Mouse (Mus musculus) bone marrow, adult 2 months (tissue): ENCODE data around the gene Psmc6. TPM values are rescaled to one million over a fixed set of nuclear protein-coding genes. Genes with fewer than 3 reads are reported as not detected.

ENCODE experiments used
- H3K27ac ChIP-seq: fragments of 200-500 bp; 2 replicates; pipeline ENCODE4 v1.5.1; 2012; ENCODE audit warnings: low read depth, mild to moderate bottlenecking, control low read depth, inconsistent platforms, low read length; ENCODE audit not compliant: control insufficient read depth, poor library complexity, insufficient read depth
- H3K4me1 ChIP-seq: fragments of 200-500 bp; 2 replicates; pipeline ENCODE4 v1.6.1; 2011; ENCODE audit warnings: low read length; ENCODE audit not compliant: control insufficient read depth, insufficient read depth
- H3K4me3 ChIP-seq: fragments of 200-500 bp; replicated peaks from 2 replicates; pipeline ENCODE3; 2011; ENCODE audit warnings: mild to moderate bottlenecking, low read depth, low read length, control low read depth; ENCODE audit not compliant: control insufficient read depth
- CTCF ChIP-seq: fragments of 200-500 bp; IDR thresholded peaks from 2 replicates; pipeline ENCODE4 v1.5.1; 2011; ENCODE audit warnings: low read length, control low read depth; ENCODE audit not compliant: control insufficient read depth, insufficient read depth
- POLR2A ChIP-seq: fragments of 200-500 bp; IDR thresholded peaks from 2 replicates; pipeline ENCODE4 v1.6.1; 2011; ENCODE audit warnings: low read depth, mild to moderate bottlenecking, control low read depth, low read length, borderline replicate concordance; ENCODE audit not compliant: control insufficient read depth
- WGBS: fragments of 180-500 bp; shearing (Covaris S2); methylation state at CpG from one replicate; pipeline ENCODE4 v1.1.7; 2018; 5-methylcytosine and 5-hydroxymethylcytosine counted together
- polyA plus RNA-seq: library from polyadenylated mRNA; stranded (reverse); fragments of >200 nt; gene quantifications from 2 replicates; pipeline ENCODE4 v1.2.4, GENCODE M21; 2011; ENCODE audit warnings: low replicate concordance; ENCODE audit not compliant: missing spikeins, insufficient read depth, insufficient read length

Psmc6 gene
- polyA plus RNA-seq, 1 experiment, result 171 TPM

DNA sequence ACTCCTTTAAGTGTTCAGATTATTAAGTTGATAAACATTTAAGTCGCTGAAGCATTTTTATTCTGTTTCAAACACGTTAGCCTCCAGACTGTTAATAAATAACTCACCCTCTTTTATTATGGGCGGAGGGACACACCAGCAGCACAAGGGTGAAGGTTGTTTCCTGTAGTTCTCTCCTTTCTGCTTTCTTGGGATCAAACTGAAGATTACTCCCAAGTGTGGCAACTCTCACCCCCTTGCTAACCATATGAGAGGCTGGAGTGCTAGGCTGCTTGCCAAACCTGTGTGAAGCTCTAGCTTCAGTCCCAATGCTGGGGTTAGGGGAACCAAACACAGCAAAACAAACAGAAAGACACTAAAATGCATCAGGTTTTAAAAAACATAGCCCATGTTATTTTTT, 49.2 kb downstream of the Psmc6 start:
- WGBS, result 88% methylated on average over 3 of the region's 3 CpGs
- no peaks in the 10 kb centered on the region for H3K4me1 ChIP-seq
- H3K27ac ChIP-seq, result no peak overlapping the region
- TF ChIP-seq POLR2A, result no peak
- TF ChIP-seq CTCF, result no peak
- H3K4me3 ChIP-seq, result no peak overlapping the region

DNA sequence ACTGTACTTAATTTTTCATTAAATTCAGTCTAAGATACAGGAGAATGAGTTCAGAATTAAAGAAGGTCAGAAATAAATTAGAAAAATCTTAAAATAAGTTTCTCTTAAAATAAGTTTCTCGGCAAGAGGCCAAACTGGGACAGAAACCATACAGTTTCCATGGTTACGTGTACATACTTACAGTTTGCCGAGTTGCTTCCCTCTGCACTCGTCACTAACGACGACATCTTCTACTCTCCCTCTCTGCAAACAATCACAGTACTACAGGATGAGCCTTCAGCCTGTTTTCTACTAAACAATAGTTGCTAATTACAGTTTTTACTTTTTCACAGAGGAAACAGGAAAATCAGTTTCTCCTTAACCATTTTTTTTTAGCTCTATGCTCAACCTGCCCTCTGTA, 51.2 kb downstream of the Psmc6 start:
- Histone ChIP-seq H3K4me3 (no peak overlapping the region), H3K4me1 (no peaks in the 10 kb centered on the region), H3K27ac (no peak overlapping the region)
- 87% methylated on average over 6 of the region's 6 CpGs for WGBS
- no peak for TF ChIP-seq POLR2A
- no peak for TF ChIP-seq CTCF

DNA sequence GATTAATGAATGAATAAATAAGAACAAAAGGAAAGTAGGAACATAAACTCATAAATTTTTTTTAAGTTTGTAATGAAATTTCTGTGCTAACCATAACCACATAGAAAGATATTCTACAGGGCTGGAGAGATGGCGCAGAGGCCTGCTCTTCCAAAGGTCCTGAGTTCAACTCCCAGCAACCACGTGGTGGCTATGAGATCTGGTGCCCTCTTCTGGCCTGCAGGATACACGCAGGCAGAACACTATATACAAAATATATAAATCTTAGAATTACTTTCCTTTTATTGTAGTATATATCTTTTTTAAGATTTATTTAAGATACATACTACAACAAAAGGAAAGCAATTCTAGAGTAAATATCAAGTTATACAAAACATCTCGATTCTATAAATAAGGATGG, 53.3 kb downstream of the Psmc6 start:
- Histone ChIP-seq H3K27ac (no peak overlapping the region), H3K4me3 (no peak overlapping the region), H3K4me1 (no peaks in the 10 kb centered on the region)
- TF ChIP-seq POLR2A, result no peak
- peak; percentile 45 for TF ChIP-seq CTCF
- WGBS, result 73% methylated on average over 4 of the region's 4 CpGs

DNA sequence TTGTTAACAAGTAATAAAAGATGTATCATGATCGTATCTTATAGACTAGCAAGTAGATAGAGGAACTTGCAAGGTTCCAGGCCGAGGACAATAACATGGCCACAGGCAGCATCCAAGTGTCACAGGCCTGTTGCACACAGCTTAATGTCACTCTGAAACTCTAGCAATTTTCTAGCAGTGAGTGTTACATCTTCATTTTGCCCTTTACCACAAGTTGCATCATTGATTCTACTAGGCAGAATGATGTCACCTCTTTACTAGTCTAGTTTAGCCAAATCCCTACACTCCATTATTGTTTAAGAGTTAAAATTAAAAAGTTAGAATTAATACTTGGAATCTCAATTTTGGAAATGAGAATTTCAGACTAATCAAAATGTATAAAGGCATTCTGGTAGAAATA, 56.0 kb downstream of the Psmc6 start:
- H3K27ac ChIP-seq, result no peak overlapping the region
- TF ChIP-seq POLR2A (no peak), CTCF (no peak)
- WGBS, result 60% methylated on average over 2 of the region's 2 CpGs

DNA sequence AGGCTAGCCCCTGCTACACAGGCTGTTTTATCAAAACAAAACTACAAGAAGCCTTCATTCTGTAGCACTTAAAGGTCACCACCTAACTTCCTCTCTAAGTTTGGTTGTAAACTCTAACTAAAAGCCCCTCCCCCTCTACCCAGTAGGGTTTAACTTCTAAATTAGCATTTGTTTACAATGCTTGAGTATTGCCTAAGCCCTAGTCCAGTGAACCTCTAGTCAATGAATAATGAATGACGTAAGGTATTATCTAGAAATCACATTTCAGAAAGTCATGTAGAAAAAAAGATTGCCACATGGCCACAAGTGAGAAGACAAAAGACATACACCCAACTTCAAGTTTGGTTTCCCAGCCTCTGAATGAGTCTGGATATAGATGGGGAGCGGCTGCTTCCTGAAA, 57.9 kb downstream of the Psmc6 start:
- WGBS, result 13% methylated on average over 2 of the region's 2 CpGs
- no peak overlapping the region for H3K27ac ChIP-seq
- no peak for TF ChIP-seq CTCF
- TF ChIP-seq POLR2A, result no peak

More for the DNA sequence above, 56.0 kb downstream of the Psmc6 start:
- Histone ChIP-seq H3K4me3 (no peak overlapping the region), H3K4me1 (no peaks in the 10 kb centered on the region)

DNA sequence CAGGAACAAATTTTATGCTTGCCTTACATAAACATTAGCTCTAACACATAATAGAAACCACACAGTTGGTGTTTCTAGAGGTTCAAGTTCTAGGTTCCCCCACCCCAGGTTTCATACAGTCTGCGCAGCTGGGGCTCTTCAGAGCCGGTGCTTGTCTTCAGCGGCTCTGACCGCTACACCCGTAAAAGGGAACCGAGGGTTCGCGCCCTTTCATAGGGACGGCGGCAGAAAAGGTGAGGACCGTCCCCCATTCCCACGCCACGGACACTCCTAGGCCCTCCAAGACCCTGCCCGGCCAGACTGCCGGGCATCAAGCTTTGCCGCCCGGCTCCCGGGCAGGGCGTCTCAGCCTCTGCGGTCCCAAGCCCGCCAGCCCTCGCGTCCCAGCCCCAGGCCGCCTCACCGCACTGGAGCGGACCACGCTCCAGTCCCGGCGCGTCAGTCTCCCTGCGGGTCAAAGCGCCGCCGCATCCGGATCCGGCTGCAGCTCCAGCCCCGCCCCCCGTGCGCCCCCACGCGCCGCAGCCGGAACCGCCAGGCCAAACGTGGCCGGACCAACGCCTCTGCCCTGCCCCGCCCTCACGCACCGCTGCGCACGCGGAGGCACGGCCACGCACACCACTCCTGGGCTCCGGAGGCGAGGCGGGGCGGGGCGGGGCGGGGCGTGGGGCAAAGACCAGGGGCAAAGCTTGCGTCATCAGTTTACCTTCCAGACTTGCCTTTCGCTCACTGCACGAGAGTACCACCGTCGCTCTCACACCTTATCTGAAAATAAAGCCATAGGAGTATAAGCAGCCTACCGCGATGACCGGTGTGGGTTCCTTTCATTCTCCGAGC, 59.0 kb downstream of the Psmc6 start:
- peak overlapping the region; percentile 72 for H3K4me3 ChIP-seq
- H3K4me1 ChIP-seq, result no peaks in the 10 kb centered on the region
- TF ChIP-seq CTCF (no peak), POLR2A (peak; percentile 52; the same call in 1 of the 2 replicates)
- WGBS, result under 1% methylated on average over 70 of the region's 71 CpGs
- H3K27ac ChIP-seq, result peak overlapping the region; percentile 77

More for the DNA sequence above, 57.9 kb downstream of the Psmc6 start:
- no peaks in the 10 kb centered on the region for H3K4me1 ChIP-seq
- no peak overlapping the region for H3K4me3 ChIP-seq

DNA sequence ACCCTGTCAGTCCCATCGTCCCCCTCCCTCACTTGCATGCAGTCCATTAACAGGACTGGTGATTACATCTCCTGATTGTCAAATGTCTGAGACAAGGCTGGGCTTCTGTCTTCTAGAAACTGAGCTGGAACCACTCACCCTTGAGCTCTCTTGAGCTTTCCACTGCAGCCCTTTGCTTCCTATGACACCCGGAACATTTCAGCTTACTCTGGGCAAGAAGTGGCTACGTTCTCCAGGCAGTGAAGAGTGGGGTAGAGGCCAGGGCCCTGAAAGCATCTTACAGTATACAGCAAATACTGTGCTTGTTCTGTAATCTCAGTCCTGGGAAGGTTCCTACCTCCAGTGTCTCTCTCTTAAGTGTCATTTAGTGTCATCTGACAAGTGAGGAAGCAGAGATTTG, 59.6 kb downstream of the Psmc6 start:
- Histone ChIP-seq H3K27ac (no peak overlapping the region), H3K4me3 (peak overlapping the region; percentile 72)
- TF ChIP-seq CTCF (no peak), POLR2A (no peak)

More for the DNA sequence above, 59.6 kb downstream of the Psmc6 start:
- H3K4me1 ChIP-seq, result no peaks in the 10 kb centered on the region
- 7% methylated on average over 3 of the region's 3 CpGs for WGBS

Other genes with a start within 250 kb of the Psmc6 start
- 1.4 and 1.6 TPM in 2 replicates for gene Gpr137c, start 110.1 kb upstream of the Psmc6 start, polyA plus RNA-seq
- gene Txndc16, start 109.5 kb upstream of the Psmc6 start, polyA plus RNA-seq, result 6.4 and 9.1 TPM in 2 replicates
- 14.1 and 21.2 TPM in 2 replicates for gene Ero1l, start 11.0 kb upstream of the Psmc6 start, polyA plus RNA-seq
- gene Styx, start 21.3 kb downstream of the Psmc6 start, polyA plus RNA-seq, result 3.5 and 3.8 TPM in 2 replicates
- gene Gnpnat1, start 75.1 kb downstream of the Psmc6 start, polyA plus RNA-seq, result 9.9 and 16.2 TPM in 2 replicates
- 4.9 and 19.3 TPM in 2 replicates for gene Fermt2, start 200.3 kb downstream of the Psmc6 start, polyA plus RNA-seq